Mouse (Mus musculus): ENCODE data around the gene Cyp26c1.

GRCm38 (mm10) chr19:37686941-37687850 lies 1.8 kb downstream of the Cyp26c1 start:
- peak; percentile 64 for TF ChIP-seq CTCF (IDR thresholded peaks at IDR 0.05; ENCODE audit: low read depth)
- no peak for TF ChIP-seq EP300 (IDR thresholded peaks at IDR 0.05; ENCODE audit: low read depth)

Measured in liver, embryonic 14.5 days (tissue).